Mouse (Mus musculus) layer of hippocampus, adult 9-11 months (tissue): ENCODE measurements around the gene Gm29735.
"Not testable (repeated sequence)": the region's sequence is repeated elsewhere in the genome, so short reads cannot be mapped to it uniquely, and the experiment has no call there.

Source experiments
- DNase-seq: peaks from one replicate; pipeline ENCODE4 v3.0.0; 2022

Gene Gm29735

GRCm38 (mm10) chr7:142157013-142157412 lies at the start of gene Gm29735:
Gm29735 (minus strand) TSS chr7:142157113.
- DNase-seq = not testable (repeated sequence)

DNA sequence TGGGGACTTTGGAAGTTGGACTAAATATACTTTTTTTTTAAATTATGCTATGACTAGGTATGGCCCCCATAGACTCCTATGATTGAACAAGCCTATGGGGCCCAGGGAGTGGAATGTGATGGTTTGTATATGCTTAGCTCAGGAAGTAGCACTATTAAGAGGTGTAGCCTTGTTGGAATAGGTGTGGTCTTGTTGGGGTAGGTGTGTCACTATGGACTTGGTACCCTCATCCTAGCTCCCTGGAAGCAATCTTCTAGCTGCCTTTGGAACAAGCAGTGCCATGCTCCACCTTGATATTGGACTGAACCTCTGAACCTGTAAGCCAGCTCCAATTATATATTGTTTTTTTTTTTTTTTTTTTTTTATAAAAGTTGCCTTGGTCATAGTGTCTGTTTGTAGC lies 48.6 kb upstream of the Gm29735 start:
- DNase-seq = no peak

GRCm38 (mm10) chr7:142201064-142201463 lies 44.2 kb upstream of the Gm29735 start, which contains the start of gene Krtap5-3:
Krtap5-3 (plus strand) TSS chr7:142201364.
- no peak for DNase-seq

DNA sequence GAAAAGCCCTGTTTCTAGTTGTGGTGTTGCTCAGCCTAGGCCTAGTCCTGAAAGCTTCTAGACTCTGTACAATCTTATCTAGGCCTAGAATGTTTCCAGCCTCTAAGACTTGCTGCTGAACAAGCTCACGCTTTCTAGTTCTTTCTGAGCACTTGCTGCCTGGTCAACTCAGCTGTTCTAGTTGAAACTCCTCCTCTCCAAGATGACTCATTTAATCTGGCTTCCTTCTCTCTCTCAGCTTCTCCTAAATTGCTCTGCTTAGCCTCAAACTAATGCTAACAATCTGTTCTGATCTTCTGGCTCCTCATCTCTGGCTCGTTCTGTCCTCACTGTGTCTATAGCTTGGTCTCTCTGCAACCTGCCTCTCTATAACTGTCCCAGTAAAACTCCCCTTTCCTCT lies 41.8 kb upstream of the Gm29735 start:
- peak; percentile 2 for DNase-seq

DNA sequence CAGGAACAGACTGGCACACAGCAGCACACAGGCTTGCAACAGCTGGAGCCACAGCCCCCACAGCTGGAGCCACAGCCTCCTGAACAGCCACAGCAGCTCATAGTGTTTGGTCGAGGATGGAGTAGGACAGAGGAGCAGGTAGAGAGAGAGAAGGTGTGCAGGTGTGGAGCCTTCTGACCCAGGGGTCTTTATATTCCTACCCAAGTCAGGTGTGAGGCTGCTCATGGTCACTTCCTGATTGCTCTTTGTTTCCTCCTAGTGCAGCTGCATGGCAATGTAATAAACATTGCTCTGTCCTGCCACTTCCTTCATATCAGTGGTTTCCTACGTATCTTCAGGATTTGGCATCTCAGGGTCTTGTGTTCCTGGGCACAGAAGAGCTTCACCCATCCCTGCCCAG lies 33.4 kb upstream of the Gm29735 start, which contains the start of gene Gm10153:
TSS of gene Gm10153 (minus strand) at position 101 of the 400 bp plus-strand sequence.
- no peak for DNase-seq

DNA sequence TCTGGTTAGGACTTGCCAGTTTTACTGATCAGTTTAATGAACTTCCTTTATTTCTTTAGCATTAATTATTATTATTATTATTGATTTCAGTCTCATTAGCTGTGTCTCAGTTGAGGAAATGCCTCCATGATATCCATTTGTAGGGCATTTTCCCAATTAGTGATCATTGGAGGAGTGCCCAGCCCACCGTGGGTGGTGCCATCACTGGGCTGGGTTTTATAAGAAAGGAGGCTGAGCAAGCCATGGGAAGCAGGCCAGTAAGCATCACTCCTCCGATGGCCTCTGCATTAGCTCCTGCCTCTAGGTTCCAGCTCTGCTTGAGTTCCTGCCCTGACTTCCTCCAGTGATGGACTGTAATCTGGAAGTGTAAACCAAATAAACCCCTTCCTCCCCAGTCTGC lies 31.2 kb upstream of the Gm29735 start:
- DNase-seq = no peak

DNA sequence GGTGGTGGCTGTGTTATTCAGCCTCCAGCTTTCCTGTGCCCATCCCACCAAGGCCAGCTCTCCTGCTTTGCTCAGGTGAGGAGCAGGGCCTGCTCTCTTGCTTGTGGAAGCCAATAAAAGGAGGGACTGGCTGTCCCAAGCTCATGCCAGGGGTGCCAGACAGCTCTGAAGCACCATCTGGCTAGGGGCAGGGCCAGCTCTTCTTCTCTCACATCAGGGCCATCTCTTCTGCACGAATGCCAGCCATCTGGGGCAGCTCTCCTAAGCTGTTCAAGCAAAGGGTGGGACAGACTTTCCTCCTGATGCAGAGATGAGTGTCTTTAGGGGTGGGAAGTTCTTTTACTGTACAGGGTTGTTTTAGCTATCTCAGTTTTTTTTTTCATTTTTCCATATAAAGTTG lies 24.1 kb upstream of the Gm29735 start:
- DNase-seq = no peak

DNA sequence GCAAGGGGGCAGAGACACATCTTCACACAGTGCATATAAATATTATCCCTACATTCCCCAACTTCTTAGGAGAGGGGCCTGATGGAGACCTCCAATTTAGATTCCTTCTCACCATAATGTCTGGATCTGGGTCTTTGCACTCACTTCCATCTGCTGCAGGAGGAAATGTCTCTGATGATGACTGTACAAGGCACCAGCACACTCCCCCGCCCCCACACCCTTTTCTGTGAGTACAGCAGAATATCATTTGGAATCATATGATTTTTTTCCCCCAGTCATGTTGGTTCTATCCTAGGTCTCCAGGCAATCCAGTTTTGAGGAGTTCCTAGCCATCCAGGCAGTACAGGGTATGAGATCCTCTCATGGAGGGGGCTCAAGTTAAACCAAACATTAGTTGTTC lies 21.8 kb upstream of the Gm29735 start:
- DNase-seq = peak; percentile 22

GRCm38 (mm10) chr7:142175905-142176304 lies 19.0 kb upstream of the Gm29735 start, which contains the start of gene Krtap5-2:
Krtap5-2 (minus strand) TSS chr7:142176005.
- not testable (repeated sequence) for DNase-seq

- no peak for DNase-seq
These were observed 12.9 kb upstream of the Gm29735 start for GRCm38 (mm10) chr7:142169836-142170235.

GRCm38 (mm10) chr7:142165639-142166038 lies 8.7 kb upstream of the Gm29735 start, which contains the start of gene Gm4553:
Gm4553 (minus strand) TSS chr7:142165739.
- not testable (repeated sequence) for DNase-seq

GRCm38 (mm10) chr7:142159366-142159765 lies 2.5 kb upstream of the Gm29735 start:
- no peak for DNase-seq

DNA sequence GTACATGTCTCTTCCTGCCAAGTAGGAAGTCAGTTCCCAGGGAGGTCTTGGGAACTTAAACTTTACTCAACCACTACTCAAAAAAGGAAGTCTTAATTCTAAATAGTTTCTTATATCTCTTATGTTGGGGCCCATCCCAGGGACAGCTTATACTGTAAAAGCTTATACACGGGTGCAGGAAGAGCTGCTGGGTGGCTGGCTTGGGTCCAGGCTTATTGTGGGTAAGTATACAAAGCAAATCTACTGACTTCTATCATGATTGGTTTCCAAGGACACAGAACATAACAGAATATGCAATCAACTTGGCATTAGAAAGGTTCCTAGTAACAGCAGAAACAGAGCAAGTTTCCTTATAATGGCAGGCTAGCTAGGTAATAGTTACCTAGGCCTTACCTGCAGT lies 1.6 kb downstream of the Gm29735 start:
- no peak for DNase-seq

DNA sequence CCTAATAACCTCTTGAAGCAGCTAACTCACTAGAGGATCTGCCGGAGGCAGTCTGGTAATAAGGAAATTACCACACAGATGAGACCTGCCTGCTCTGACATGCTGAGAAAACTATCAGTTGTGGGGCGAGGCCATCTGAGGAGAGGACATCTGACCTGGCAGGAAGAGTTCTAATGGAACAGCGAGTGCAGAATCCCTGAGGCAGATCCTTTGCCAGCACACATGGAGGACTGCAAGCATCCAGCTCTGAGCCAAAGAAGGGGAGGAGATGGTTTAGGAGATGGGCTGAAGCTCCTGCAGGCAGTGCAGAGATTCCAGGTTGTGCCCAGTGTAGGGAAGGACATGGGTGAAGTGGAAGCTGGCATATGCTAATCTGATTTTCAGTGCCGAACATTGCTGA lies 4.7 kb downstream of the Gm29735 start:
- no peak for DNase-seq

GRCm38 (mm10) chr7:142148633-142149032 lies 8.3 kb downstream of the Gm29735 start:
- no peak for DNase-seq

GRCm38 (mm10) chr7:142146033-142146432 lies 10.9 kb downstream of the Gm29735 start:
- peak; percentile 11 for DNase-seq

GRCm38 (mm10) chr7:142145413-142145940 lies 11.4 kb downstream of the Gm29735 start:
- no peak for DNase-seq

GRCm38 (mm10) chr7:142144507-142144906 lies 12.4 kb downstream of the Gm29735 start, which contains the start of gene Gm45337:
Gm45337 (minus strand) TSS chr7:142144607.
- DNase-seq = no peak

GRCm38 (mm10) chr7:142143506-142144010 lies 13.4 kb downstream of the Gm29735 start:
- not testable (repeated sequence) for DNase-seq

GRCm38 (mm10) chr7:142140696-142141095 lies 16.2 kb downstream of the Gm29735 start:
- no peak for DNase-seq

- DNase-seq = not testable (repeated sequence)
These were observed 21.0 kb downstream of the Gm29735 start, which contains the start of gene Gm39115 for GRCm38 (mm10) chr7:142135934-142136333. Gm39115 (minus strand) TSS chr7:142136034.

- no peak for DNase-seq
These were observed 22.5 kb downstream of the Gm29735 start for GRCm38 (mm10) chr7:142134206-142134995.

GRCm38 (mm10) chr7:142128843-142129242 lies 28.1 kb downstream of the Gm29735 start:
- no peak for DNase-seq

DNA sequence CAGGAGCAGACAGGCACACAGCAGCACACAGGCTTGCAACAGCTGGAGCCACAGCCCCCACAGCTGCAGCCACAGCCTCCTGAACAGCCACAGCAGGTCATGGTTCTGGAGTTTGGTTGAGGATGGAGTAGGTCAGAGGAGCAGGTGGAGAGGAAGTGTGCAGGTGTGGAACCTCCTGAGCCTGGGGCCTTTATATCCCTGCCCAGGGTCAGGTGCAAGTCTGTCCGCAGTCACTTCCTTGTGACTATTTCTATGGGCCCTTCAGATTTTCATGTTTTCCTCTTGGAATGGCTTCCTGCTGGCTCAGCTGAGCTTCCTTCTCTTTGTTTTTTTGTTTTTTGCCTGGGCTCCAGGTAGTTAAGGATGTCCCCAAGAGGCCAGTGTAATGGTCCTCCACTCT lies 36.3 kb downstream of the Gm29735 start, which contains the start of gene Gm45618:
TSS of gene Gm45618 (minus strand) at position 101 of the 400 bp plus-strand sequence.
- not testable (repeated sequence) for DNase-seq
